21 mouse cellular contexts compared by ENCODE assay signal in genomic region chr13:37361249-37361648, GRCm38 (mm10). TPM values are rescaled to one million over a fixed set of nuclear protein-coding genes. Genes with fewer than 3 reads are reported as not detected.
DNase-seq lines count a peak whose midpoint lies in the region; ATAC-seq and TF ChIP-seq lines count a peak whose summit lies in the region.
"Had no signal": no experiment of that assay in that cellular context is flagged by ENCODE, and none has a peak within 500 bp of the region (broad histone marks: within the 10 kb centered on the region; RNA-seq: fewer than 3 reads in every experiment).

No protein-coding gene starts in this region.

- H3K4me2 ChIP-seq in lung, embryonic 15.5 days, result no peak overlapping the region
- H3K4me2 ChIP-seq: hindbrain, embryonic 15.5 days; intestine, embryonic 15.5 days; neural tube, embryonic 15.5 days had no signal

- H3K27me3 ChIP-seq in lung, embryonic 15.5 days, result no peaks in the 10 kb centered on the region
- H3K27me3 ChIP-seq in kidney, adult 2 months (replicated peaks; ENCODE audit: control insufficient read depth, insufficient read depth, low read length), result no peaks in the 10 kb centered on the region
- H3K27me3 ChIP-seq: hindbrain, embryonic 15.5 days; intestine, embryonic 15.5 days; neural tube, embryonic 15.5 days had no signal

- no peak overlapping the region for H3K4me3 ChIP-seq in lung, embryonic 15.5 days
- no peak overlapping the region for H3K4me3 ChIP-seq in lung, adult 2 months (replicated peaks; ENCODE audit: extremely low read depth, low read depth, low read length)
- no peak overlapping the region for H3K4me3 ChIP-seq in kidney, adult 2 months (ENCODE audit: insufficient read depth, low read depth, low read length)
- H3K4me3 ChIP-seq: erythroblast, embryonic 14.5 days; heart, embryonic 10.5 days; hindbrain, embryonic 15.5 days; intestine, embryonic 15.5 days; megakaryocyte, embryonic 14.5 days; neural tube, embryonic 15.5 days had no signal

- TF ChIP-seq POLR2A in lung, adult 2 months (IDR thresholded peaks at IDR 0.05; ENCODE audit: borderline replicate concordance, extremely low read depth, low read depth, low read length), result no peak
- no peak for TF ChIP-seq POLR2A in brain, embryonic 14.5 days (IDR thresholded peaks at IDR 0.05; ENCODE audit: borderline replicate concordance, extremely low read depth, insufficient read depth, insufficient read length, poor library complexity, severe bottlenecking)
- TF ChIP-seq POLR2A in kidney, adult 2 months (IDR thresholded peaks at IDR 0.05; ENCODE audit: low read depth, low read length), result no peak

- DNase-seq in frontal cortex, postnatal 25 days (ENCODE audit: low spot score in 2 of 2), result no peak
- no peak for DNase-seq in lung, adult 2 months
- peak; percentile 26 for DNase-seq in brain, embryonic 14.5 days (ENCODE audit: low read depth)
- DNase-seq in lung, postnatal 36 days, result peak; percentile 45
- no peak for DNase-seq in kidney, adult 2 months
- DNase-seq: adrenal gland, postnatal 25 days; cerebellum, adult 2 months; cerebellum, postnatal 36 days; gastrocnemius, postnatal 25 days; kidney, postnatal 36 days; liver; thymus, postnatal 25 days had no signal

- 0 out of 2 replicates have a peak, but pooled peaks cover 12% of the 10 kb centered on the region for H3K4me1 ChIP-seq in lung, embryonic 15.5 days
- H3K4me1 ChIP-seq in lung, adult 2 months (ENCODE audit: control insufficient read depth, insufficient read depth, low read length), result no peaks in the 10 kb centered on the region
- peaks cover 2% of the 10 kb centered on the region; the same call in 1 of the 2 replicates for H3K4me1 ChIP-seq in kidney, adult 2 months (ENCODE audit: control insufficient read depth, insufficient read depth, low read length)
- H3K4me1 ChIP-seq: hindbrain, embryonic 15.5 days; intestine, embryonic 15.5 days; neural tube, embryonic 15.5 days had no signal

- WGBS in lung, embryonic 15.5 days, result 16% methylated on average over 1 of the region's 1 CpGs
- 45% methylated on average over 1 of the region's 1 CpGs for WGBS in lung, adult 2 months
- WGBS in kidney, adult 2 months, result 48% methylated on average over 1 of the region's 1 CpGs

- TF ChIP-seq CTCF in lung, adult 2 months (IDR thresholded peaks at IDR 0.05; ENCODE audit: insufficient read depth, low read length), result no peak
- no peak for TF ChIP-seq CTCF in brain, embryonic 14.5 days (IDR thresholded peaks at IDR 0.05; ENCODE audit: borderline replicate concordance, extremely low read depth, insufficient read depth, insufficient read length)
- no peak for TF ChIP-seq CTCF in kidney, adult 2 months (conservative IDR thresholded peaks at IDR 0.05; ENCODE audit: insufficient read depth, insufficient read length, low read depth, low read length)

- H3K36me3 ChIP-seq in lung, embryonic 15.5 days, result no peaks in the 10 kb centered on the region
- H3K36me3 ChIP-seq in kidney, adult 2 months (ENCODE audit: control insufficient read depth, insufficient read depth, low read length), result no peaks in the 10 kb centered on the region
- H3K36me3 ChIP-seq: heart, embryonic 10.5 days; hindbrain, embryonic 15.5 days; intestine, embryonic 15.5 days; neural tube, embryonic 15.5 days had no signal

- H3K9me3 ChIP-seq in lung, embryonic 15.5 days, result no peaks in the 10 kb centered on the region
- H3K9me3 ChIP-seq: heart, embryonic 10.5 days; hindbrain, embryonic 15.5 days; intestine, embryonic 15.5 days; megakaryocyte, embryonic 14.5 days; neural tube, embryonic 15.5 days had no signal

- H3K9ac ChIP-seq in lung, embryonic 15.5 days, result no peak overlapping the region
- H3K9ac ChIP-seq: hindbrain, embryonic 15.5 days; intestine, embryonic 15.5 days; neural tube, embryonic 15.5 days had no signal

- ATAC-seq in frontal cortex, adult (ENCODE audit: low TSS enrichment), result 0 out of 2 replicates have a peak, but pooled peaks have one; percentile 12
- ATAC-seq in lung, embryonic 15.5 days (ENCODE audit: borderline replicate concordance, extremely low read depth, low FRiP score, low TSS enrichment), result peak; percentile 94
- ATAC-seq: intestine, embryonic 15.5 days; midbrain, embryonic 16.5 days had no signal

- H3K27ac ChIP-seq in lung, embryonic 15.5 days, result peak overlapping the region; percentile 85
- no peak overlapping the region for H3K27ac ChIP-seq in kidney, adult 2 months (ENCODE audit: insufficient read depth, low read depth, low read length)
- H3K27ac ChIP-seq: heart, embryonic 10.5 days; hindbrain, embryonic 15.5 days; intestine, embryonic 15.5 days; neural tube, embryonic 15.5 days had no signal

RNA-seq across cellular contexts. Expression of gene Ly86, which starts 16.2 kb away (rescaled TPM):
- polyA plus RNA-seq in lung, embryonic 15.5 days (2015; fragmentation: Nextera tagmentation; extraction: Ambion mirVana), result 13.4 and 15.5 TPM in 2 replicates
- 6.6 and 6.9 TPM in 2 replicates for polyA plus RNA-seq in lung, adult 2 months (2012; rRNA removed)
- 5.6 and 6.0 TPM in 2 replicates for polyA plus RNA-seq in brain, embryonic 14.5 days (2012; rRNA removed)
- 3.9 and 8.4 TPM in 2 replicates for polyA plus RNA-seq in kidney, adult 2 months (2012; rRNA removed)
- polyA plus RNA-seq: erythroblast, embryonic 14.5 days had no signal

Comparison
In these comparisons a context has a peak if more than half of its experiments do, and no peak if none do; other contexts are left out.
1. DNase-seq: peak in brain, embryonic 14.5 days (single experiment) and lung, postnatal 36 days (single experiment); none in frontal cortex, postnatal 25 days (0 of 2), lung, adult 2 months (single experiment) and kidney, adult 2 months (single experiment).